Mouse (Mus musculus) thymus, postnatal 4 days (tissue): ENCODE results near the gene Slc27a3.

ENCODE experiments used
- DNase-seq: peaks from one replicate; pipeline ENCODE4 v3.0.0; 2021

Slc27a3 gene

DNA sequence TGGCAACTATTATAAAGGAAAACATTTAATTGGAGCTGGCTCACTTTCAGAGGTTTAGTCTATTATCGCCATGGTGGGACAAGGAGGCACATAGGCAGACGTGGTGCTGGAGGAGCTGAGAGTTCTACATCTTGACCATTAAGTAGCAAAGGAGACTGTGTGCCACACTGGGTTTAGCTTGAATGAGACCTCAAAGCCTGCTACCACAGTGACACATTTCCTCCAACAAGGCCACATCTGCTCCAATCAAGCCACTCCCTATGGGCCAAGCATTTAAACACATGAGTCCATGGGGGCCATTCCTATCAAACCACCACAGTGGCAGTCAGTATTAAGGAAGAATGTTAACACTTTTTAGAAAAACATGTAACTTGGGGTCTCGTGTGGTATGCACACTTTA, 51.5 kb downstream of the Slc27a3 start:
- no peak for DNase-seq

DNA sequence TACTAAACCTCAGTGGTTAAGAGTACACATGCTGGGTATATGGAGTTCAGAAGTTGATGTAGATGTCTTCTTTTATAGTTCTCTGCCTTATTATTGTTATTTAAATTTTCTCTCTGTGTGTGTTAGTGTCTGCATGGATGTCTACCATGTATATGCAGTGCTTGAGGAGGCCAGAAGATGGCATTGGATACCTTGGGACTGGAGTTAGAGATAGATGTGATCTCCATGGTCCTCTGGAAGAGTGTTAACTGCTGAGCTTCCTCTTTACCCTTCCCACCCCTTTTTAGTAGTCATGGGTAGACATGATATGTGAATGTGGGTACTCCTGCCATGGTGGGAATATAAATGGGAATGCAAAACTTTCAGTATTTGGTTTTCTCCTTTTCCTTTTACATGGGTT, 54.2 kb downstream of the Slc27a3 start:
- DNase-seq: no peak
